Mouse (Mus musculus): ENCODE data around the gene Brca2. TPM values are rescaled to one million over a fixed set of nuclear protein-coding genes. Genes with fewer than 3 reads are reported as not detected.

Brca2 gene
- total and polyA plus RNA-seq, 3 experiments: 13.8 to 24.0 (median 17.1) TPM

GRCm38 (mm10) chr5:150593756-150594648, 71.6 kb downstream of the Brca2 start:
- peaks cover 0 to 20% of the 10 kb centered on the region in 2 experiments for H3K36me3 ChIP-seq (replicated peaks in 1 of 2; ENCODE audit: control insufficient read depth in 1 of 2, insufficient read depth in 1 of 2, low read length in 1 of 2)
- peak overlapping the region; percentile 81 to 95 (median 87) for H3K4me3 ChIP-seq (replicated peaks in 1 of 3; ENCODE audit: low read depth in 2 of 3, low read length in 2 of 3, poor library complexity in 1 of 3)
- dilution Hi-C loops (cut with MboI; ENCODE audit: extremely low pct_ligation_motif_present, extremely low pct_unique_long_range_greater_than_20kb, low sequenced_read_pairs) (no loop called here), in situ Hi-C loops (cut with MboI; ENCODE audit: low pct_ligation_motif_present, low pct_unique_long_range_greater_than_20kb, low sequenced_read_pairs) (no loop called here)
- TF ChIP-seq TBP (conservative IDR thresholded peaks at IDR 0.05; ENCODE audit: low read depth, low read length) (0 out of 2 replicates have a peak, but pooled peaks have one; percentile 46), CHD2 (IDR thresholded peaks at IDR 0.05; ENCODE audit: low read length) (no peak), MAZ (IDR thresholded peaks at IDR 0.05; ENCODE audit: low read depth, low read length) (peak; percentile 76), USF1 (IDR thresholded peaks at IDR 0.05; ENCODE audit: low read depth, low read length) (peak; percentile 40), NELFE (IDR thresholded peaks at IDR 0.05; ENCODE audit: low read depth, low read length) (0 out of 2 replicates have a peak, but pooled peaks have one; percentile 24), SIN3A (IDR thresholded peaks at IDR 0.05; ENCODE audit: low read length) (peak; percentile 71), CTCF (conservative IDR thresholded peaks at IDR 0.05 in 1 of 2, IDR thresholded peaks at IDR 0.05 in 1 of 2; ENCODE audit: low read depth in 2 of 2, low read length in 2 of 2) (no peak), MXI1 (IDR thresholded peaks at IDR 0.05; ENCODE audit: low read depth, low read length) (peak; percentile 68; the same call in 1 of the 2 replicates), RAD21 (IDR thresholded peaks at IDR 0.05; ENCODE audit: low read depth, low read length) (no peak), HCFC1 (IDR thresholded peaks at IDR 0.05; ENCODE audit: low read depth, low read length) (no peak), CHD1 (IDR thresholded peaks at IDR 0.05; ENCODE audit: low read depth, low read length) (no peak; the same call in 1 of the 2 replicates), SMC3 (IDR thresholded peaks at IDR 0.05; ENCODE audit: low read depth, low read length) (no peak), POLR2AphosphoS2 (IDR thresholded peaks at IDR 0.05; ENCODE audit: low read depth, low read length) (no peak), KAT2A (IDR thresholded peaks at IDR 0.05; ENCODE audit: insufficient replicate concordance, low read length) (no peak), JUN (IDR thresholded peaks at IDR 0.05; ENCODE audit: insufficient read depth, low read depth, low read length) (no peak), ETS1 (conservative IDR thresholded peaks at IDR 0.05; ENCODE audit: low read depth, low read length) (no peak), ZMIZ1 (IDR thresholded peaks at IDR 0.05; ENCODE audit: low read depth, low read length) (no peak), EP300 (IDR thresholded peaks at IDR 0.05; ENCODE audit: low read length) (no peak), NRF1 (IDR thresholded peaks at IDR 0.05; ENCODE audit: low read depth, low read length) (peak; percentile 40; the same call in 1 of the 2 replicates), POLR2A (IDR thresholded peaks at IDR 0.05; ENCODE audit: low read depth, low read length) (no peak; the same call in 1 of the 2 replicates), UBTF (IDR thresholded peaks at IDR 0.05; ENCODE audit: low read depth, low read length) (no peak; the same call in 1 of the 2 replicates), MEF2A (IDR thresholded peaks at IDR 0.05; ENCODE audit: borderline replicate concordance, low read depth, low read length) (no peak), RCOR1 (conservative IDR thresholded peaks at IDR 0.05; ENCODE audit: low read depth, low read length) (no peak), ZKSCAN1 (IDR thresholded peaks at IDR 0.05; ENCODE audit: borderline replicate concordance, low read depth, low read length) (no peak), MAFK (IDR thresholded peaks at IDR 0.05; ENCODE audit: insufficient replicate concordance, low read length) (no peak), MAX (IDR thresholded peaks at IDR 0.05; ENCODE audit: low read length) (peak; percentile 59; the same call in 1 of the 2 replicates), TCF12 (IDR thresholded peaks at IDR 0.05; ENCODE audit: low read depth, low read length) (0 out of 2 replicates have a peak, but pooled peaks have one; percentile 23), PAX5 (IDR thresholded peaks at IDR 0.05; ENCODE audit: low read length) (no peak), ELF1 (IDR thresholded peaks at IDR 0.05; ENCODE audit: low read depth, low read length) (0 out of 2 replicates have a peak, but pooled peaks have one; percentile 13), JUND (conservative IDR thresholded peaks at IDR 0.05; ENCODE audit: low read depth, low read length) (no peak), BHLHE40 (IDR thresholded peaks at IDR 0.05; ENCODE audit: low read depth, low read length) (no peak; the same call in 1 of the 2 replicates)
- H3K27ac ChIP-seq (ENCODE audit: insufficient read depth, low read depth): peak overlapping the region; percentile 92
- H3K9ac ChIP-seq (ENCODE audit: insufficient read depth, low read depth): peak overlapping the region; percentile 85
- peaks cover 3% of the 10 kb centered on the region for H3K9me3 ChIP-seq (replicated peaks; ENCODE audit: low read length)
- DNase-seq (ENCODE audit: extremely low read depth): peak; percentile 51
- peaks cover 10 to 47% of the 10 kb centered on the region in 2 experiments for H3K4me1 ChIP-seq (ENCODE audit: control insufficient read depth in 1 of 2, insufficient read depth in 2 of 2)
- no peaks in the 10 kb centered on the region for H3K27me3 ChIP-seq (replicated peaks)
- peaks cover 15% of the 10 kb centered on the region for H3K79me2 ChIP-seq (replicated peaks; ENCODE audit: control insufficient read depth, extremely low read depth, insufficient read depth, poor library complexity, severe bottlenecking)
- H3K4me2 ChIP-seq (ENCODE audit: insufficient read depth, low read depth, poor library complexity, severe bottlenecking): peak overlapping the region; percentile 68
